Mouse (Mus musculus) heart, embryonic 13.5 days (tissue): ENCODE measurements around the gene Heg1. TPM values are rescaled to one million over a fixed set of nuclear protein-coding genes. Genes with fewer than 3 reads are reported as not detected.
A peak's percentile ranks its signal among the peaks of the same experiment; 100 is the strongest.

ENCODE experiments used
- ATAC-seq: fragments of 200-750 bp; cut with Nextera tagmentation; 2 replicates; pipeline ENCODE4 v1.8.0; 2017; ENCODE audit warnings: moderate TSS enrichment; ENCODE audit not compliant: insufficient number of reproducible peaks, low FRiP score, low TSS enrichment; ENCODE audit errors: extremely low read depth
- H3K27ac ChIP-seq: fragments of 300-500 bp; sonication (generic); replicated peaks from 2 replicates; pipeline ENCODE4 v1.5.1; 2015; ENCODE audit warnings: moderate library complexity, mild to moderate bottlenecking, inconsistent platforms
- H3K27me3 ChIP-seq: fragments of 300-500 bp; sonication (generic); replicated peaks from 2 replicates; pipeline ENCODE4 v1.6.1; 2015; ENCODE audit warnings: mild to moderate bottlenecking, inconsistent platforms
- H3K36me3 ChIP-seq: fragments of 300-500 bp; sonication (generic); 2 replicates; pipeline ENCODE4 v1.6.1; 2015; ENCODE audit warnings: mild to moderate bottlenecking, inconsistent platforms
- H3K4me1 ChIP-seq: fragments of 300-500 bp; sonication (generic); 2 replicates; pipeline ENCODE4 v1.6.1; 2015; ENCODE audit warnings: inconsistent platforms
- H3K4me2 ChIP-seq: fragments of 300-500 bp; sonication (generic); 2 replicates; pipeline ENCODE4 v1.6.1; 2015; ENCODE audit warnings: inconsistent platforms, mild to moderate bottlenecking, moderate library complexity
- H3K4me3 ChIP-seq: fragments of 300-500 bp; sonication (generic); 2 replicates; pipeline ENCODE4 v1.5.1; 2015; ENCODE audit warnings: moderate library complexity, mild to moderate bottlenecking, inconsistent platforms
- H3K9ac ChIP-seq: fragments of 300-500 bp; sonication (generic); 2 replicates; pipeline ENCODE4 v1.6.1; 2015; ENCODE audit warnings: inconsistent platforms, mild to moderate bottlenecking, moderate library complexity
- H3K9me3 ChIP-seq: fragments of 300-500 bp; sonication (generic); 2 replicates; pipeline ENCODE4 v1.6.1; 2016; ENCODE audit warnings: inconsistent platforms
- WGBS: fragments of 180-500 bp; shearing (Covaris S2); methylation state at CpG from one replicate; pipeline ENCODE4 v1.1.7; 2015; ENCODE audit warnings: mixed read lengths; 5-methylcytosine and 5-hydroxymethylcytosine counted together
- polyA plus RNA-seq: library from polyadenylated mRNA; unstranded; fragments of >200 nt; fragmentation: Nextera tagmentation; extraction: Ambion mirVana; gene quantifications from 2 replicates; pipeline ENCODE4 v1.2.1, GENCODE M21; 2015

The Heg1 gene
- polyA plus RNA-seq, 1 experiment from 2014 or later: 32.3 TPM

DNA sequence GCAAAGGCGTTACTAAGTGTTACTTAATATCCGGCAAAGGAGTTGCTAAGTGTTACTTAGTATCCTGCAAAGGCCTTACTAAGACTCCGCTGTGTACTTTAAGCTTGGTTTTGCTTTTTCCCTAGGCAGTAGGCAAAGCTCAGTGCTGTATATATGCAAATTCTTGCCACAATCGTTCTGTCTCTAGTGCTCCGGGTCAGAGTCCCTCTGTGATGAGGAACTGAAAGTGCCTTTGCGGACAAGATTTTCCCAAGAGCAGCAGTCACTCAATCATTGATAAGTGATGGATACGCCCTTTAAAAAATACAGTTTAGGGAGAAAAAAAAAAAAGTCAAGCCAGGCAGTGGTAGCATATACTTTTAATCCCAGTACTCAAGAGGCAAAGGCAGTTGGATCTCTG, 61.3 kb downstream of the Heg1 start:
- Histone ChIP-seq H3K4me3 (no peak overlapping the region), H3K27ac (no peak overlapping the region), H3K9ac (no peak overlapping the region), H3K4me2 (no peak overlapping the region), H3K36me3 (peaks cover 91% of the 10 kb centered on the region), H3K4me1 (peaks cover 20% of the 10 kb centered on the region), H3K9me3 (no peaks in the 10 kb centered on the region), H3K27me3 (no peaks in the 10 kb centered on the region)
- no peak for ATAC-seq
- WGBS: 80% methylated on average over 7 of the region's 7 CpGs

DNA sequence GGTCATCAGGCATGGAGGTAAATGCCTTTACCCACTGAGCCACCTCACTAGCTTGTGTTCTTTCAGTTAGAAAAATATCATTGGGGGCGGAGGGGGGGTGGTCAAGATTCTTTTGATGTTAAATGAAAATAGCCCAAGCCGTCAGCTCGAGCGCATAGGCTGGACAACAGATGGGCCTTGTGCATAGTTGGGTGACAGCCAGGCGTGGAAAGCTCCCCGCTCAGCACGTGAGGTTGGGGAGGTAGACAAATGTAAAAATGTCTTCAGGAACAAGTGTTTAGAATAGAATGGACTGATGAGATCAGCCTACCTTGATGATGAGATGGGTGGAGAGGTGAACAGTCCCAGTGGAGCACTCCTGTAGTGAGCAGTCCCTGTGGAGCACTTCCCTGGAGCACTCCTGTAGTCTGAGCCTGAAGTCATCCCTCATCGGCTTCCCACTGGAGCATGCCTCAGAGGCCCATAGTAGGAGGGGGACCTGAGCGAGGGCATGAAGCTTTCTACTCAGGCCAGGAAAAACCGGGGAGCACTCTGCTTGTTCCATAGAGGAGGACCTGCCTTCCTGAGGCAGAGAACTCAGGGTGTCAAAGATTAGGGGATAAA, 62.0 kb downstream of the Heg1 start:
- no peak overlapping the region for H3K27ac ChIP-seq
- H3K4me2 ChIP-seq: no peak overlapping the region
- H3K27me3 ChIP-seq: no peaks in the 10 kb centered on the region
- ATAC-seq: no peak
- no peak overlapping the region for H3K4me3 ChIP-seq
- peaks cover 12% of the 10 kb centered on the region for H3K4me1 ChIP-seq
- no peak overlapping the region for H3K9ac ChIP-seq
- H3K36me3 ChIP-seq: peaks cover 92% of the 10 kb centered on the region
- no peaks in the 10 kb centered on the region for H3K9me3 ChIP-seq
- WGBS: 71% methylated on average over 10 of the region's 10 CpGs

DNA sequence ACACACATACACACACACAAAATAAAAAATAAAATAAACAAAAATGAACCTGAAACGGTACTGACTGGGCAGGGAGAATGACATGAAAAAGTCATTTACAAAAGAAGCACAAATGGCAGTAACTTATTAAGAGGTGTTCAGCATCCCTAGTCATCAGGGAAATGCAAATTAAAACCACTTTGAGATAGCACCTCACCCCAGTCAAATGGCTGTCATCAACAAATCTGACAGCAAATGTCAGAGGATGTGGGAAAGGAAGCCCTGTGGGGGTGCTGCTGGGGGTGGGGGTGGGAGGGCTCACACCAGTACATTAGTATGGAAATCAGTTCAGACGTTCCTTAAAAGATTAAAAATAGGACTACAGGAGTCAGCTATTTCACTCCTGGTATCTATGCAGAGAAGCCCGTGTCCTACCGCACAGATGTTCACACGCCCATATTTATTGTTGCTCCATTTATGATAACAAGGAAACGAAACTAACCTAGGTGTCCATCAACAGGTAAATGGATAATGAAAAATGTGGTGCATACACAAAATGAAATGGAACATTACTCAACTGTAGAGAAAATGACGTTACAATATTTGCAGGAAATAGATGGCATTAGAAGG, 63.3 kb downstream of the Heg1 start:
- Histone ChIP-seq H3K9ac (no peak overlapping the region), H3K4me2 (no peak overlapping the region), H3K27ac (no peak overlapping the region), H3K36me3 (peaks cover 93% of the 10 kb centered on the region), H3K4me1 (no peaks in the 10 kb centered on the region; the same call in 1 of the 2 replicates), H3K4me3 (no peak overlapping the region), H3K9me3 (no peaks in the 10 kb centered on the region), H3K27me3 (no peaks in the 10 kb centered on the region)
- WGBS: 68% methylated on average over 7 of the region's 7 CpGs
- no peak for ATAC-seq

- Histone ChIP-seq H3K4me3 (no peak overlapping the region), H3K27me3 (no peaks in the 10 kb centered on the region), H3K9ac (no peak overlapping the region), H3K4me1 (peaks cover 4% of the 10 kb centered on the region), H3K36me3 (peaks cover 93% of the 10 kb centered on the region), H3K4me2 (no peak overlapping the region), H3K27ac (no peak overlapping the region), H3K9me3 (no peaks in the 10 kb centered on the region)
- no peak for ATAC-seq
- WGBS: 89% methylated on average over 2 of the region's 2 CpGs
Measured at GRCm38 (mm10) chr16:33747994-33748393, 63.8 kb downstream of the Heg1 start.

- 31% methylated on average over 13 of the region's 13 CpGs for WGBS
- no peak for ATAC-seq
- peak overlapping the region; percentile 44 for H3K4me2 ChIP-seq
Measured at GRCm38 (mm10) chr16:33751152-33751551, 67.0 kb downstream of the Heg1 start.

GRCm38 (mm10) chr16:33751590-33751989, 67.4 kb downstream of the Heg1 start:
- no peak overlapping the region for H3K9ac ChIP-seq
- peaks cover 11% of the 10 kb centered on the region for H3K4me1 ChIP-seq
- H3K27me3 ChIP-seq: no peaks in the 10 kb centered on the region
- WGBS: 58% methylated on average over 12 of the region's 12 CpGs
- peaks cover 93% of the 10 kb centered on the region for H3K36me3 ChIP-seq
- H3K4me3 ChIP-seq: no peak overlapping the region
- no peaks in the 10 kb centered on the region for H3K9me3 ChIP-seq
- ATAC-seq: no peak
- H3K27ac ChIP-seq: no peak overlapping the region
- H3K4me2 ChIP-seq: peak overlapping the region; percentile 44

More at GRCm38 (mm10) chr16:33751152-33751551, 67.0 kb downstream of the Heg1 start:
- Histone ChIP-seq H3K4me3 (no peak overlapping the region), H3K4me1 (peaks cover 11% of the 10 kb centered on the region), H3K9me3 (no peaks in the 10 kb centered on the region), H3K36me3 (peaks cover 93% of the 10 kb centered on the region), H3K27ac (no peak overlapping the region), H3K27me3 (no peaks in the 10 kb centered on the region), H3K9ac (no peak overlapping the region)

DNA sequence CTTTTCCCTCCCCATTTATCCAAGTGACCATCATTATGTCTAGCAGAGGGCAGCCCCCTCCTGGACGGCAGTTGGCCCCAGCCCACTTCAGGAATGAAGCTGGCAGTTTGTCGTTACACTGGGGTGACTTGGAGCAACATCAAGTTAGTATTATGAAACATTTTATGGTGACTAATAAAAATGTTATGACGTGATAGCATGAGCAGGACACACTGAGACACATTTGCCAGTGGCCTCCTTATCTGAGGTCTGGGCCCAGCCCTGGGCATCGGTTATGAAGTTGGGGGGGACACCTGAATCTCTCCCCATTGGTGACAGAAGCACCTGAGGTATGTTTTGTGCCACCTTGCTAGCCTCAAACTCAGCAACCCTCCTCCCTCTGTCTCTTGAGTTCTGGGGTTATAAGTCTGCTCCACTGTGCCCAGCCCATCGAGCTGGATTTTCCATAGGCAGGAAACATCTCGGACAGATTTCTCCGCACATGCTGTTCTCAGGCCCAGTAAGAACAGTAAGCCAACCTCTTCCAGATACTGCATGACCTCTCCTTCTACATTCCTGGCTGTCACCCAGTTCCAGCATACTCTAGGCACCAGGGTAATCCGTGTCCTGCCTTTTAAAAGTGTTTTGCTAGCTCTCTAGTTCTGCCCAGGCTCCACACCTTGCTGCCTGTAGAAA, 68.9 kb downstream of the Heg1 start:
- no peaks in the 10 kb centered on the region for H3K9me3 ChIP-seq
- no peaks in the 10 kb centered on the region for H3K27me3 ChIP-seq
- H3K4me3 ChIP-seq: no peak overlapping the region
- H3K9ac ChIP-seq: no peak overlapping the region
- H3K4me2 ChIP-seq: no peak overlapping the region
- ATAC-seq: no peak
- peaks cover 97% of the 10 kb centered on the region for H3K36me3 ChIP-seq
- peaks cover 11% of the 10 kb centered on the region for H3K4me1 ChIP-seq
- peak overlapping the region; percentile 32; the same call in 1 of the 2 replicates for H3K27ac ChIP-seq
- WGBS: 57% methylated on average over 8 of the region's 8 CpGs

DNA sequence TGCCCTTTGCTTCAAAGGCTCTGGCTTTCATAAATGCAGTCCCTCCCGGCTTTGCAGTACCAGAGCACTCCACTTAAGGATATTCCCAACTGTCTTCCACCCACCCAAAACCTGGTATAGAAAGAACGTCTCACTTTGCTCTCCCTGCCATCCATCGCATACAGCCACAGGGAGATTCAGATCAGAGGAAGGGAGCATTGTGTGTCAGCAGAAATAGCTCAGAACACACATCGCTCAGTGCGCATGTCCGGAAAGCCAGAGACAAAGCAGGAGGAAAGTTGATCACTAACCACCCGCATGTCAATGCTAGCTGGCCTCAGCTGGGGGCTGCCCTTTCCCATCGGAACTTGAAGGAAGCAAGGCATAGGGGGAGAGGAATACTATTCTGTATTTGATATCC, 71.1 kb downstream of the Heg1 start:
- Histone ChIP-seq H3K4me2 (no peak overlapping the region), H3K4me3 (no peak overlapping the region), H3K36me3 (peaks cover 91% of the 10 kb centered on the region), H3K9ac (no peak overlapping the region), H3K9me3 (no peaks in the 10 kb centered on the region), H3K27me3 (no peaks in the 10 kb centered on the region), H3K4me1 (peaks cover 11% of the 10 kb centered on the region), H3K27ac (no peak overlapping the region)
- WGBS: 73% methylated on average over 8 of the region's 8 CpGs
- ATAC-seq: no peak

- no peaks in the 10 kb centered on the region for H3K27me3 ChIP-seq
- no peak overlapping the region for H3K9ac ChIP-seq
- no peaks in the 10 kb centered on the region for H3K9me3 ChIP-seq
- peaks cover 11% of the 10 kb centered on the region for H3K4me1 ChIP-seq
- H3K27ac ChIP-seq: no peak overlapping the region
- 61% methylated on average over 16 of the region's 16 CpGs for WGBS
- H3K4me3 ChIP-seq: no peak overlapping the region
- H3K36me3 ChIP-seq: peaks cover 91% of the 10 kb centered on the region
- no peak overlapping the region for H3K4me2 ChIP-seq
- no peak for ATAC-seq
Measured at GRCm38 (mm10) chr16:33755961-33756360, 71.8 kb downstream of the Heg1 start.

DNA sequence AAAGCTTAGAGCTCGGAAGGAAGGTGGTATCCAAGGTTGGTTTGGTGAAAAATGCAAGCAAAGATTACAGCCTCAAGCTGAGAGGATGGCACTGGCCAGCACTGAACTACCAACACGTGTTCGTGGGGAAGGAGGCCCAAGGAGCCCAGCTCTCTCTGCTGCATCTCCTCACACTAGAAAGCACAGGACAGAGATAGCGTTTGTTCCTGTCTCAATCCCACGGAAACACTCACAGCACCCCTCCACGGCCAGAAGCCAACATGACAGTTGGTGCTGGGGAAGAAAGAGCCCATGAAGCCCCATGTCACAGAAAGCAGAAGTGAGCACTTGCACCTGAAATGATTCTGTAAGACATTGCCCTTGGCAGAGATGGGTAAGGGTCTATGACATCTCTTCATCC, 72.2 kb downstream of the Heg1 start:
- H3K4me1 ChIP-seq: peaks cover 12% of the 10 kb centered on the region
- H3K4me2 ChIP-seq: no peak overlapping the region
- no peak for ATAC-seq
- peaks cover 91% of the 10 kb centered on the region for H3K36me3 ChIP-seq
- 61% methylated on average over 6 of the region's 6 CpGs for WGBS
- H3K9ac ChIP-seq: no peak overlapping the region
- no peak overlapping the region for H3K27ac ChIP-seq
- no peak overlapping the region for H3K4me3 ChIP-seq
- H3K27me3 ChIP-seq: no peaks in the 10 kb centered on the region
- no peaks in the 10 kb centered on the region for H3K9me3 ChIP-seq

DNA sequence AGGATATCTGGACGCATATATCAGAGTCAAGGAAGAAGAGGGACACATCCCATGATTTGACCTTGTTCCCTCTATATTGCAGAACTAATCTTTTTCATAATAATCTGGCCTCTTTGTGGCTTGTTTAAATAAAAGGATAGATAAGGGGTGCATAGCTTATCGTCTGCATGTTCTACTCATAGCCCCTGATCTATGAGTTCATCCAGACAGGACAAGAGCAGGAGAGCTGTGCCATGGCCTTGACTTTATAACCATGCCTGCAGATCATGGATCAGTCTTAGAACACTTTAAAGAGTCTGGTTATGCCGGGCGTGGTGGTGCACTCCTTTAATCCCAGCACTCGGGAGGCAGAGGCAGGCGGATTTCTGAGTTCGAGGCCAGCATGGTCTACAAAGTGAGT, 75.0 kb downstream of the Heg1 start:
- Histone ChIP-seq H3K9me3 (no peaks in the 10 kb centered on the region), H3K9ac (no peak overlapping the region), H3K4me2 (no peak overlapping the region), H3K4me3 (no peak overlapping the region), H3K27me3 (no peaks in the 10 kb centered on the region), H3K36me3 (peaks cover 91% of the 10 kb centered on the region), H3K27ac (no peak overlapping the region), H3K4me1 (0 out of 2 replicates have a peak, but pooled peaks cover 7% of the 10 kb centered on the region)
- 77% methylated on average over 7 of the region's 7 CpGs for WGBS
- ATAC-seq: no peak
